Mouse (Mus musculus) lung, postnatal 0 days (tissue): ENCODE measurements around the gene Zfp275. TPM values are rescaled to one million over a fixed set of nuclear protein-coding genes. Genes with fewer than 3 reads are reported as not detected.
"Not testable (repeated sequence)": the region's sequence is repeated elsewhere in the genome, so short reads cannot be mapped to it uniquely, and the experiment has no call there.

ENCODE experiments used
- ATAC-seq: fragments of 200-750 bp; cut with Nextera tagmentation; 2 replicates; pipeline ENCODE4 v1.8.0; 2017; ENCODE audit warnings: moderate library complexity
- DNase-seq: peaks from one replicate; pipeline ENCODE4 v3.0.0-alpha.2; 2016; ENCODE audit warnings: low spot score
- H3K27ac ChIP-seq: fragments of 300-500 bp; sonication (generic); 2 replicates; pipeline ENCODE4 v1.5.1; 2014; ENCODE audit warnings: antibody characterized with exemption, mild to moderate bottlenecking, low read length, mixed read lengths
- H3K27me3 ChIP-seq: fragments of 300-500 bp; sonication (generic); replicated peaks from 2 replicates; pipeline ENCODE4 v1.6.1; 2014; ENCODE audit warnings: low read length, mixed read lengths; ENCODE audit not compliant: insufficient read depth
- H3K36me3 ChIP-seq: fragments of 300-500 bp; sonication (generic); 2 replicates; pipeline ENCODE4 v1.6.1; 2014; ENCODE audit warnings: low read length, mixed read lengths; ENCODE audit not compliant: insufficient read depth
- H3K4me1 ChIP-seq: fragments of 300-500 bp; sonication (generic); 2 replicates; pipeline ENCODE4 v1.6.1; 2014; ENCODE audit warnings: antibody characterized with exemption, low read depth, low read length, mixed read lengths; ENCODE audit not compliant: insufficient read depth
- H3K4me2 ChIP-seq: fragments of 300-500 bp; sonication (generic); replicated peaks from 2 replicates; pipeline ENCODE4 v1.6.1; 2014; ENCODE audit warnings: low read depth, mild to moderate bottlenecking, low read length, moderate library complexity, mixed read lengths
- H3K4me3 ChIP-seq: fragments of 300-500 bp; sonication (generic); 2 replicates; pipeline ENCODE4 v1.5.1; 2014; ENCODE audit warnings: low read depth, low read length
- H3K9ac ChIP-seq: fragments of 300-500 bp; sonication (generic); replicated peaks from 2 replicates; pipeline ENCODE4 v1.6.1; 2014; ENCODE audit warnings: low read depth, mild to moderate bottlenecking
- H3K9me3 ChIP-seq: fragments of 300-500 bp; sonication (generic); 2 replicates; pipeline ENCODE4 v1.6.1; 2016; ENCODE audit warnings: low read length, mixed read lengths
- CTCF ChIP-seq: IDR thresholded peaks from 2 replicates; pipeline ENCODE4 v1.5.1; 2016; ENCODE audit warnings: antibody characterized with exemption, mild to moderate bottlenecking
- EP300 ChIP-seq: IDR thresholded peaks from 2 replicates; pipeline ENCODE4 v1.6.1; 2016; ENCODE audit warnings: antibody characterized with exemption, mild to moderate bottlenecking, control low read depth
- WGBS: fragments of 180-500 bp; shearing (Covaris S2); extraction: QIAGEN DNeasy Blood & Tissue Kit; methylation state at CpG from one replicate; pipeline ENCODE4 v1.1.7; 2014; 5-methylcytosine and 5-hydroxymethylcytosine counted together
- polyA plus RNA-seq: library from polyadenylated mRNA; unstranded; fragments of >200 nt; fragmentation: Nextera tagmentation; extraction: Ambion mirVana; gene quantifications from 2 replicates; pipeline ENCODE4 v1.2.1, GENCODE M21; 2015

The Zfp275 gene
- polyA plus RNA-seq, result 3.6 and 4.3 TPM in 2 replicates

- peak within 1 kb of the TSS; percentile 53 for H3K4me2 ChIP-seq
- ATAC-seq, result peak; percentile 98
- no peaks in the 10 kb centered on the region for H3K4me1 ChIP-seq
- peak within 1 kb of the TSS; percentile 52 for H3K9ac ChIP-seq
- H3K4me3 ChIP-seq, result peak within 1 kb of the TSS; percentile 50
- peak; percentile 80 for DNase-seq
- H3K9me3 ChIP-seq, result no peaks in the 10 kb centered on the region
- H3K27me3 ChIP-seq, result no peaks in the 10 kb centered on the region
- H3K36me3 ChIP-seq, result no peaks in the 10 kb centered on the region
- 18% methylated on average over 36 of the region's 37 CpGs for WGBS
- peak within 1 kb of the TSS; percentile 72 for H3K27ac ChIP-seq
- TF ChIP-seq CTCF, result no peak
- no peak for TF ChIP-seq EP300
Observed at GRCm38 (mm10) chrX:73342483-73342895, at the start of gene Zfp275. Gene Zfp275 (plus strand): TSS chrX:73342621.

- H3K36me3 ChIP-seq, result not testable (repeated sequence)
Observed at GRCm38 (mm10) chrX:73292876-73293275, 49.5 kb upstream of the Zfp275 start, which contains the start of the genes Xlr5a and Xlr5c. Gene Xlr5a (minus strand): TSS chrX:73292976. Gene Xlr5c (minus strand): TSS chrX:73292976.

DNA sequence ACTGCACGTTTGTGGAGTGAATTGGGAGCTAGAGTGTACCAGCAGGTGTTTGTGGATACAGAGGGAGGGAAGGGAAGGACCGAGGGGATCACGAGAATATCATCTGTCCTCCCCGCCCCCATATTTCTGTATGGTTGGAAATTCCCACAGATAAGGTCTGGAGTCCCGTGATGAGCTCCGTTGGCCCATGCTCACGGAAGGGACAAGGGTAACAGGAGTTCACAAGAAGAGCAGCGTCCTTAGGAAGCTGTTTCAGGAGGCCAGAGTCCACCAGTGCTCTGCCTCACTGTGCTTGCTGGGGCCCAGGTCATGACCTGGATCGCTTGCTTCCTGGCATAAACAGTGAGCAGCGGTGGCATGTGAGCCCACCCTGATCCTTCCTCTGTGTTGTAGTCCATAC lies 46.7 kb upstream of the Zfp275 start:
- H3K9ac ChIP-seq, H3K4me1 ChIP-seq, H3K4me2 ChIP-seq, DNase-seq, ATAC-seq, H3K36me3 ChIP-seq, H3K4me3 ChIP-seq, H3K9me3 ChIP-seq, H3K27me3 ChIP-seq, H3K27ac ChIP-seq: not testable (repeated sequence)
- 55% methylated on average over 5 of the region's 10 CpGs for WGBS

More at GRCm38 (mm10) chrX:73292876-73293275, 49.5 kb upstream of the Zfp275 start, which contains the start of the genes Xlr5a and Xlr5c:
- not testable (repeated sequence) for H3K27me3 ChIP-seq, H3K9me3 ChIP-seq, H3K4me2 ChIP-seq, H3K4me3 ChIP-seq, H3K4me1 ChIP-seq, DNase-seq, H3K9ac ChIP-seq, ATAC-seq, H3K27ac ChIP-seq
- 91% methylated on average over 13 of the region's 17 CpGs for WGBS

- Histone ChIP-seq H3K4me2 (no peak overlapping the region), H3K9ac (no peak overlapping the region), H3K36me3 (no peaks in the 10 kb centered on the region), H3K27me3 (no peaks in the 10 kb centered on the region), H3K9me3 (no peaks in the 10 kb centered on the region), H3K27ac (no peak overlapping the region), H3K4me3 (no peak overlapping the region), H3K4me1 (no peaks in the 10 kb centered on the region)
- 20% methylated on average over 3 of the region's 3 CpGs for WGBS
- DNase-seq (peak; percentile 22), ATAC-seq (no peak)
- TF ChIP-seq CTCF, result peak; percentile 68
- TF ChIP-seq EP300, result no peak
Observed at GRCm38 (mm10) chrX:73312522-73312921, 29.9 kb upstream of the Zfp275 start.

DNA sequence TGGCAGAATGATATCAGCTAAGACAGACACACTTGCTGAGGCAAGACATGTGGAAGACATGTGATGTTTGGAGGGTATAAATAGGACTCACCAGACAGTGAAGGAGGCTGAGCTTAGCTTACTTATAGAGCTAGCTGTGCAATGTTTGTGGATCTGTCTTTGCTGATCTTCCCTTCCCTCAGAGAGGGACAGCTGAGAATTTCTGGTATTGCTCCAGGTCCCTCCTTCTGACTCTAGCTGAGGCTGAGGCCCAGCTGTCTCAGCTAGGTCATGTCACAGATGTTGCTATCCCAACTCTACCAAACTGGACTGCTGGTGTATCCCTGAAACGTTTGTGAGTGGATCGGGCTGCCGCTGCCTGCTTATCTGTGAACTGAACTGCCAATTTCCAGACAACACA lies 21.4 kb upstream of the Zfp275 start:
- Histone ChIP-seq H3K4me3 (no peak overlapping the region), H3K4me1 (no peaks in the 10 kb centered on the region), H3K9ac (no peak overlapping the region), H3K4me2 (no peak overlapping the region), H3K27me3 (no peaks in the 10 kb centered on the region), H3K27ac (no peak overlapping the region), H3K9me3 (no peaks in the 10 kb centered on the region), H3K36me3 (no peaks in the 10 kb centered on the region)
- TF ChIP-seq CTCF, result no peak
- no peak for TF ChIP-seq EP300
- ATAC-seq (no peak), DNase-seq (no peak)
- 65% methylated on average over 3 of the region's 3 CpGs for WGBS

- no peaks in the 10 kb centered on the region for H3K27me3 ChIP-seq
- DNase-seq (no peak), ATAC-seq (no peak)
- H3K36me3 ChIP-seq, result no peaks in the 10 kb centered on the region
- H3K27ac ChIP-seq, result no peak overlapping the region
- H3K9me3 ChIP-seq, result no peaks in the 10 kb centered on the region
- H3K4me1 ChIP-seq, result no peaks in the 10 kb centered on the region
- H3K9ac ChIP-seq, result no peak overlapping the region
- H3K4me2 ChIP-seq, result no peak overlapping the region
- 70% methylated on average over 2 of the region's 2 CpGs for WGBS
- no peak overlapping the region for H3K4me3 ChIP-seq
- no peak for TF ChIP-seq EP300
- TF ChIP-seq CTCF, result no peak
Observed at GRCm38 (mm10) chrX:73327215-73327614, 15.2 kb upstream of the Zfp275 start.

DNA sequence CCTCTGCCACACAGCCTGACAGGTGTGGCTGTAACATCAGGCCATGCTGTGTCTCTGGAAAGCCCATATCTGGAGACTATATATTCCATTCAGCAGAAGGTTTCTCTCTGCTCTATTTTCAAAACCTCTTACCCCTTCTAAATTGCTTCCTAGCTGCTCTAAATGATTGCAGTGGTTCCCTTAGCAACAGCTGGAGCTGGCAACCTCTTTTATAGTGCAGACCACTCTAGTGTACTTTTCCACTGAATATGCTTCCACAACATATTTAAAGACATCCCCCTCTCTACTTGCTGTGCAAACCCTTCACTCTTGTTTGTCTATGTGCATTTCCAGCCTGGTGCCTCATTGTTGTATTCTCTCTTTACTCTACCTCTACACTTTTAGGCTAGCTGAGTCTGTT lies 8.9 kb upstream of the Zfp275 start:
- TF ChIP-seq EP300 (no peak), CTCF (no peak)
- H3K4me3 ChIP-seq, result no peak overlapping the region
- no peaks in the 10 kb centered on the region for H3K27me3 ChIP-seq
- H3K4me1 ChIP-seq, result no peaks in the 10 kb centered on the region
- H3K27ac ChIP-seq, result no peak overlapping the region
- ATAC-seq (no peak), DNase-seq (no peak)
- no peak overlapping the region for H3K9ac ChIP-seq
- H3K9me3 ChIP-seq, result no peaks in the 10 kb centered on the region
- no peaks in the 10 kb centered on the region for H3K36me3 ChIP-seq
- H3K4me2 ChIP-seq, result no peak overlapping the region
